Mouse (Mus musculus): ENCODE results near the gene Wnt7b. TPM values are rescaled to one million over a fixed set of nuclear protein-coding genes. Genes with fewer than 3 reads are reported as not detected.
A peak's percentile ranks its signal among the peaks of the same experiment; 100 is the strongest.

Wnt7b gene
- total RNA-seq, 2 experiments from 2014 or later = not detected

DNA sequence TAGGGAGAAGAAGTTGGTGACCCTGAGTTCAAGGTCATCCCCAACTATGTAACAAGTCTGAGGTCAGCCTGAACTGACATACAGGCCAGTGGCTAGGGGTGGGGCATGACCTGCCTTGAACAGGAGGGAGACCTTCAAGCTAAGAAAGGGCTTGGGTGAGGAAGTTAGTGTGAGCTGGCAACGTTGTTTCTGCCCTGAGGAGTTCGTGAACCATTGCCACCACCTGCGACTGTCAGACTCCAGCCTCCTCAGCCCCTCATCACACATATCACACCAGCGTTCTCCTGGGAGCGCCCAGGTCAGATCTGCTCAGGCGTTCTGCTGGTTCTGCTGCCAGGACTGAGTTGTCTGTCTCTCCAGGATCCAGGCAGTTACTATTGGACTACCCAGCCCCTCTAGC lies 20.5 kb upstream of the Wnt7b start:
- no peak for ATAC-seq (replicated peaks; ENCODE audit: poor library complexity, severe bottlenecking)

DNA sequence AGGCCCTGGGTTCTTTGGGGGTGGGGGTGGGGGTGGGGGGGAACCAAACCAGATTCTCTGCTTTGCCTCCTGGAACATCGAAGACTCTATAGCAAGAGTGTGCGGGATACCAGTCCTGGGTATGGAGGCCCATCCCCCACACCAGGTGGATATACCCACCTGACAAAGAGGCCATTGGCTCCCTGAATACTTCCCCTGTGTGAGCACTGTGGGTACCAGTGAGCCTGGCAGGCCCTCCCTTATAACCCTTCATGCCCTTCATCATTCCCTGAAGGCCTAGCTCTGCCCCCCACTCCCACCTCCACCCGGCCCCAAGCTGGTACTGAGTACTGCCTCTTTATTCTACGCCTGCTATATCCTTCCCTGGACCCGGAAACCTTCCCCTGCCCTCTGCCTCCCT lies 19.7 kb upstream of the Wnt7b start:
- ATAC-seq (replicated peaks; ENCODE audit: poor library complexity, severe bottlenecking) = no peak

DNA sequence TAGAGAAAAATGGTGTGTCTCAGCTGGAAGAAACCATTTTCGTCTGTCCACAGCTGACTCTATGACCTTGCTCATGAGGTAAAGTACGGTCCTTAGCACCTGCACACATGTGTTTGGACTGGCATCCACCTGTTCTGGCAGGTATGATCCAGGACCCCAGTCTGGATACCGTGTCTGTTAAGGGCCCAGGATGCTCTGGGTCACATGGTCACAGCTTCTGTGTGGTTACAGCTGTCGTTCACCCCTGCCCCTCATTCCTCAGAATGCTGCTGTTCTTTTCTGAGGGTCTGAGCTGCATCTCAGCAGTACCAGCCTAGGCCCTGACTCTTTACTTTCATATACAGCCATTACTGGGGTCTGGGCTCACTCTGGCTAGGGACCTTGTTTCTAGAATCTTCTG lies 18.9 kb upstream of the Wnt7b start:
- ATAC-seq (replicated peaks; ENCODE audit: poor library complexity, severe bottlenecking) = no peak

DNA sequence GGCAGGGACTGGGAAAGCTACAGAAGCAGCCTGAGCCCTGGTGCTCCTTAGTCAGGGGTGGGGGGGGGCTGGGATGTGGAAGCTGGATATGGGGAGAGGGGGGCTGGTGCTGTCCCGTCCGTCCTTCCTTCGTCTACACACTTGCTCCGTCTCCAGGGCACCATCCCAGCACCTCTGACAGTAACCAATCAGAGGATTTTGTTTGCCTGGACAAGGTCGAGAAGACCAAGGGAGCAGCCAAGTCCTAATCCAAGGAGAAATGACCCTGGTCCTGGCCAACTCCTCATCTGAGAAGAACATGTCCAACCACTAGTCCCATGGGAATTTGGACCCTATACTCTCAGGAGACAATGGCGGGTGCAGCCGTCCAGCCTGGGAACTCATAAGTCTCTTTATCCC lies 18.4 kb upstream of the Wnt7b start:
- no peak for ATAC-seq (replicated peaks; ENCODE audit: poor library complexity, severe bottlenecking)

DNA sequence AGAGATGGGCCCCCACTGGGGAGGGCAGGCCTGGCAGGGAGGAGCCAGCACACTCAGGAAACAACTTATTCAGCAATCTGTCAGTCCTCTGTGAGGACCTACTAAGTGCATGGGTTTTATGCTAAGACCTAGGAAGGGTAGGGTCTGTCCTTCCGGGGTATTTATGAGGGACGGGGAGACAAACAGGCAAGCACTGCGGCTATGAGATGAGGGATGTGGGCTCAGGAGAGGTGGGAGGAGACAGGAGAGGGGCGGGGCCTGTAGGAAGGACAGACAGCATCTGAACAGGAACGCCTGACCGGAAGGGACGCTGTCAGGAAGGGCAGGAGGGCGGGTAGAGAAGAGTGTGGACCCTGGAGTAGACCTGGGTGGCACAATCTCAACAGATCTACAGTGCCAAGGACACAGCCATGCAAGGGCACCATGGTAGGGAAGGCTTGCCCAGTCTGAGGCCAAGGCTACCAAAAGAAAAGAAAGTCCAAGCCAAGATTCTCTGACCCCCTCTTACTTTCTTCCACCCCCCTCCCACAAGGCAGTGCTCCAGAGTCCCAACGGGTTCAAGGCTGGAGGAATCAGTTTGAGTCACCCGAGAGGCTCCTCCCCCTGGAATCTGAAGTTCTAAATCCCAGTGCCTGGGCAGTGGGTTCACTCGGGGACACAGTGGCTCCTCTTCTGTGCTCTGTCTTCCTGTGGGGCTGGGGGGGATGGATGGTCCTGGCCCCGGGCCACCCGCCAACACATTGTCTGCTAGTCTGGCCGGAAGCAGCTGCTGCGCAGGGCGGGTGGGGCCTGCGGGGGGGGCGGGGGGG lies 17.8 kb upstream of the Wnt7b start:
- ATAC-seq (replicated peaks; ENCODE audit: poor library complexity, severe bottlenecking) = peak; percentile 36

DNA sequence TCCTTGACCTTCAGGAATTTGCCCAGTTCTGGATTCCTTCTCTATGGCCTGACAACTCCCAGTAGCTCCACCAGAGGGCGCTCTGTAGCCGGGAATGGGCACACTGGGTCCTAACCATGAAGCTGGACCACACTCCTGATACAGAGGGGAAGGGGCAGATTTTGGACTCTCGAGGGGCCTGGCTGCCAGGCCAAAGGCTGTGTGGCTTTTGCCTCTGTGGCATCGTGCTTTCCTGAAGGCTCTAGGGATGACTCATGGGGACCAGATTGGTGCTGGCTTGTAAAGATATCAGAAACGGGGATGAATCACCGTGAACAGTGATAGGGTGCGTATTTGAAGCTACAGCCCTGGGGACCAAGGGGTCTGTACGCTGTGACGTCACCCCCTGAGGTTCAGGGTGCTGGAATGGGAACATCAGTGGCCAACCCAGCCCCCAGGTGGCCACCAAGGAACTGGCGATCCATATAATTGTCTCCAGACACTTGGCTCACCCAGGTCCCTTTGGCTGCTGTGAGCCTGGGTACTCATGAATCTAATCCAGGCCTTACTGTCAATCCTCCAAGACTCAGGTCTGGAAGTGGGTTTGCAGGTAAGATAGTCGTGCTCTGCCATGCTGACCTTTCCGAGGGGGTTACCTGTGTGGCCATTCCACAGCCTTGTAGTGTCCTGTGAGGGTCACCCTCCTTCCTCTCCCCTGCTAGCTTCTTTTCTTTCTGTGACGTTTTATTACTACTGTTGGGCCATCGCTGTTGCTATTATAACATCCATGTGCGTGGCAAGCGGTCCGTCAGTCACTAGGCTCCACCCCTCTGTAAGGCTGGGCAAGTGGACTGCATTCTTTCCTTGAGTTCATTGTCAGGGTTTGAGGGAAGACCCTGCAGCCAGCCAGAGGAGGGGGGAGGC lies 17.0 kb upstream of the Wnt7b start:
- ATAC-seq (replicated peaks; ENCODE audit: poor library complexity, severe bottlenecking) = peak; percentile 63

DNA sequence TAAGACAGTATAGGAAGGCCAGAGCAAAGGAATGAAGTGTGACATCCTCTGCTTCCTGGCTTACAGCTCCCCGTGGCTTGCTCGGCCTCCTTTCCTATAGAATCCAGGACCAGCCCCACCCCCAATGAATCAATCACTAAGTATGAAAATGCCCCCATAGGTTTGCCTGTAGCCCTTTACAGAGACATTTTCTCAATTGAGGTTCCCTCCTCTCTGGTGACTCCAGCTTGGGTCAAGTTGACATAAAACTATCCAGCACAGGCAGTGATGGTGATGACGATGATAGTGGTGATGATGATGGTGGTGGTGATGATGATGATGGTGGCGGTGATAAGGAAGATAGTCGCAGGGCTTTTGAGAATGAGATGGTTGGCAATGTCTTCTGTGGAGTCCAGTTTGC lies 16.2 kb upstream of the Wnt7b start:
- ATAC-seq (replicated peaks; ENCODE audit: poor library complexity, severe bottlenecking) = no peak

DNA sequence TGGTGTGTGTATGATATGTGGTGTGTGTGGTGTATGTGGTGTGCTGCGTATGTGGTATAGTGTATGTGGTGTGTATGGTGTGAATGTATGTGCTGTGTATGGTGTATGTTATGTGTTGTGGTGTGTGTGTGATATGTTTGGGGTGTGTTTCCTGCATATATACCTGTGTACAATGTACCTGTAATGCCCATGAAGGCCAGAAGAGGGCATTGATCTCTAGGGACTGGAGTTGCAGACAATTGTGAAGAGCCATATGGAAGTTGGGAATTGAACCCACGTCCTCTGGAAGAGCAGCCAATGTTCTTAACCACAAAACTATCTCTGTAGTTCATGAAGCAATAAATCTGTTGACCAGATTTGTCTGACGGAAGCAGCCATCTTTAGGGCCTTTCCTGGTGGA lies 15.1 kb upstream of the Wnt7b start:
- ATAC-seq (replicated peaks; ENCODE audit: poor library complexity, severe bottlenecking) = no peak

DNA sequence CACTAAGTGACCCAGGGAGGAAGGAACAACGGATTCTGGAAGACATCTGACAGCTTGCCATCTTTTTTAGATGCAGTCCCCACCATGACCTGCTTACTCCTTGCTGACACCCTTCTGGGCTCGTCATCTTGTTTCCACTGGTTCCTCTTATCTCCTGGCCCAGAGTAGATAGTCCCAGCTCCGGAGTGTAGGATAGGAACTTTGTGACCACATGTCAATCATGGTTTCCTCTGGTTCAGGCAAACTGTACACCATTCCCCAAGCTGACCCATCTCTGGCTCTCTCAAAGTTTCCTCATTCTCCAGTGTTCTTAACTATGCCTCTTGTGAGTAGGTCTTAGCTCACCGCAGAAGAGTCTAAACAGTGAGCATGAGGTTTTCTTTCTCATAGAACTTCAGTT lies 10.4 kb upstream of the Wnt7b start:
- no peak for ATAC-seq (replicated peaks; ENCODE audit: poor library complexity, severe bottlenecking)

DNA sequence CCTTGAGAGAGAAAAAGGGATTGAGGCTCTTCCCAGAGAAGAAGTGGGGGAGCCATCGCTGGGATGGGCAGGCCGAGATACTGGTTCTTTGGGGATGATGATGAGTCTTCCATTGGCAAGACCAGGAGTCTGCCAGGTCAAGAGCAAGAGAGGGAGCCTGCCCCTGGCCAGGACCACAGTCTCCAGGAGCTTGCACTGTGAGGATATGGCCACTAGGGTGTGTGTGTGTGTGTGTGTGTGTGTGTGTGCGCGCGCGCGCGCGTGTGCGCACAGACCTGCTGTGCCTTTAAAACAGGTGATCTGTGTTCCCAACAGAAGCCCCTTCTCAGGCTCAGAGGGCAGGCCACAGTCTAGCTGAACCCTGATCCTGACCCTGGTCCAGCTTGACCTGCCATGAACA lies 8.6 kb upstream of the Wnt7b start:
- ATAC-seq (replicated peaks; ENCODE audit: poor library complexity, severe bottlenecking) = no peak

DNA sequence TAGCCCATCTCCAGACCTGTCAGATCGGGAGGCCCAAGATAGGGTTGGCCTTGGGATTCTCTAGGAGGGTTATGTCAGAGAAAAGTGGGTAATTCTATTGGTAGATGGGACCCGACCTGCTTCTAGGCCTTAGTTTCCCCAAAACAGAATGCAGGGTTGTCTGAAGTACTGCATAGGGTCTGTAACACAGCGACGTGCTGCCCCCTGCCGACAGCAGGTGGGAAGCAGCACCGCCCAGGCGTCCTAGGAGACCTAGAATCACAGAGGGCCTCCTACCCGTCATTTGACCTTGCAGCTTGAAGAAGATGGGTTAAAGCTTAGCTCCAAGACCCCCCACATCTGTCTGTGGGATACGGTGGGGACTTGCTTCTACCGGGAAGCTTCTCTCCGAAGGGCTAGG lies 1.2 kb upstream of the Wnt7b start:
- peak; percentile 72 for ATAC-seq (replicated peaks; ENCODE audit: poor library complexity, severe bottlenecking)

DNA sequence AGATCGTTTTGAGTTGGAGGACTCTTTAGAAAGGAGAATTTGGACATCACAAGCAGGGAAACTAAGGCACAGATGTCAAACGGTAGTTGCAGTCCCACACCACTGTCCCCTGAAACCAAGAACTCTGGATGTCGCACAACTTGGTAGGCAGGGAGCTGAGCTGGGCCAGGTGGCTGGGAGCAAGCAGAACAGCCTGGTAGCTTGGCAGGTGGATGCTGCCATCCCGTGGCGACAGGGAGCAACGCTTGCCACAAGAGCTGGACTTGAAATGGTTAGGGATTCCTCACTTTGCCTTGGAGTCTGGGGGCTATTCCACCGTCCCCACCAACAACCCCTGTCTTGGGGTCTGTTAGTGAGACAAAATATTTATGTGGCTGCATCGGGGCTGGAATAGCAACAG lies 751 bp upstream of the Wnt7b start:
- peak; percentile 68 for ATAC-seq (replicated peaks; ENCODE audit: poor library complexity, severe bottlenecking)

DNA sequence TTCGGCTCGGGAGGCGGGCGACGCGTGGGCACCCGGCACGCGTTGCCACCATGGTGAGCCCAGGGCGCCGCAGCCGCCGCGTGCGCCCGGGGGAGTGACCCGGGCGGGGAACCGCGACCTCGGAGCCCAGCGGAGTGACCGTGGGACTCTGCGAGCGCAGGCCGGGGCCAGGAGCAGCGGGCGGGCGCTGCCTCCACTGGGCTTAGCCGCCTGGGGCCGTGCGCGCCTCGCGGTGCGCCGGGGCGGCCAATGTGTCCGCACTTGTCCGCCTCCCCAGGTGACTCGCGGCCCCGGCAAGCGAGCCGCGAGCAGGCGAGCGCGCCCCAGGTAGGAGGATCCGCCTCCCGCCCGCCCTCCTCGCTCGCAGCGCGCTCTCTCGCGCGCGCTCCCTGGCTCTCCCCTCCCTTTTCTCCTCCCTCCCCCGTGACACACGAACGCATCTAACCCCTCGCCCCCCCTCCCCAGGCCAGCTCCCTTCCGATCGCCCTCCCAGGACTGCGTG lies 659 bp downstream of the Wnt7b start:
- no peak for ATAC-seq (replicated peaks; ENCODE audit: poor library complexity, severe bottlenecking)

DNA sequence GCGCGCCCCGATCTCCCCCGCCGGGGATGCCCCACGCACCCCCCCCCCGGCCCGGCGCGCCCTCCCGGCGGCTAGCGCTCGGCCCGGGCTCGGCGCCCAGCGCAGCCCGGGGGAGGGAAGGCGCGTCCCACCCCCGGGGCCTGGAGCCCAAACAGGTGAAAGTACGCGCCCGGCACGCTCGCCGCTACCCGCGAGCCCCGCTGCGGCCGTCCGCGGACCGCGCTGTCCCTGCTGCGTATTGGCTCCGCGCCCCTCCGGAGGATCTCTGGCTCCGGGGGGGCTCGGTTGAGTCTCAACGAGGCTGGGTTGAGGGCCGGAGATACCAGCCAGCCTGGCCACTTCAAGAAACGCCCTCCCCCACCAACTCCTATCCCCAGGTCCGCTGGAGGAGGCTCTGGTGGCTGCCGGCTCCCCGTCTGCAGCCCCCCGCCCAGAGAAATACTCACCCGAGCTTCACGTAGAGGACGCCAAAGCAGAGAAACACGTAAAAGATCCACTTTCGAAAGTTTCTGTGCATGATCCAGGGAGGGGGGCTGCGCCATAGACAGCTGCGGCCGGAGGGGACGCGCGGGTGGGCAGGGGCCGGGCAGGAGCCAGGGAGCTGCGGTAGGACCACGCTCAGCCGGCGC lies 1.2 kb downstream of the Wnt7b start:
- ATAC-seq (replicated peaks; ENCODE audit: poor library complexity, severe bottlenecking) = no peak

DNA sequence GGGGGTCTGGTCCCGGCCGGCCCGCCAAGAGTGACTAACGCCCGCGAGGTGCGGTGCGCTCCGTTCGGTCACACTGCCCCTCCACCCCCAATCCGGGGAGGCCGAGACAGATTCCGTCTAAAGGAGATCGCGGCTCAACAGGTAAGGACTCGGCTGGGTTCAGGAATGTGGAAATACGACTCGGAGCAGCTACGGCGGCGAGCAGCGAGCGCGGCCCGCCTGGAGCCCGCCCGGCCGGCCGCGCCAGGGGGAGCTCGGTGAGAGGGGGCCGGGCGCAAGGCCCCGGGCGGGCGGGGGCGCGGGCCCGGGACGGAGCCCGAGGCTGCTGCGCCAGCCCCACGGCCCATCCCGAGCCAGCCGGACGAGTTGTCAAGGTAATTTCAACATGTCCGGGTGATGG lies 1.8 kb downstream of the Wnt7b start:
- no peak for ATAC-seq (replicated peaks; ENCODE audit: poor library complexity, severe bottlenecking)

DNA sequence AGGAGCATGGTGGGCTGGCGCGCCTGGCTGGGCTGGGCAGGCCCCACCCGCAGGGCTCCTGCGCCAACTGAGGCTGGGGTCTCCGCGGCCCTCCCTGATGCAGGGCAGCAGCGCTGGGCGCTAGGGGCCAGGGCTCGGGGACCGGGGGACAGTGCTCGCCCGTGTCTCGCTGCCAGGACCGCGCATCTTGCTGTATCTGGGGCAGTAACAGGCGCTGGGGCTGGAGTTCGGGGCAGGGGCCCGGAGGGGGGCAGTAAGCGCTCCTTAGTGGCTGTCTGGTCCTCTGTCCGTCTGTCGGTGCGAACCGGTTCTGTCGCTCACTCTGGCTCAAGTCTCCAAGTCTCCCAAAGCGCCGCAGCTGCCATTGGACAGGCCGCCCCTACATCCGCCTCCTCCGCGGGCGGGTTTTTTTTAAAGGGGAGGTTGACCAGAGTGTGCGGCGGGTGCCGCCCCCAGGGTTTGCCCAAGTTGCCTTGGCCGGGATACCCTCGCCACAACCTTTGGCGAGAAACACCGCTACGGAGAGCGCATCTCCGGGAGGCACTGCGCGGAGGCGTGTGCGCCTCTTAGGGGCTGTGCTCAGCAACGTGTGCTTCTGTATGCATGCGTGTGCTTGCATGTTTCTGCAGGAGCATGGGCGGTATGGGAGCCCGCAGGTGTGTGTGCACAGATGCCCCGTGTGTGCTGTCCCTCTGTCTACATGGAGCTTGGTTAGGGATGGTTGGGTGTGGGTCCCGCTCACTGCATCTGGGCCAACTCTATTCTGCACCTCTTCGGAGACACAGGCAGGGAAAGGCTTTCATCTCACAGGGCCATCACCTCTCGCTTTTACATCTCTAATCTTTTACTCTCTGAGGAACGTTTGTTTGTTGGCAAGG lies 4.5 kb downstream of the Wnt7b start:
- ATAC-seq (replicated peaks; ENCODE audit: poor library complexity, severe bottlenecking) = no peak

DNA sequence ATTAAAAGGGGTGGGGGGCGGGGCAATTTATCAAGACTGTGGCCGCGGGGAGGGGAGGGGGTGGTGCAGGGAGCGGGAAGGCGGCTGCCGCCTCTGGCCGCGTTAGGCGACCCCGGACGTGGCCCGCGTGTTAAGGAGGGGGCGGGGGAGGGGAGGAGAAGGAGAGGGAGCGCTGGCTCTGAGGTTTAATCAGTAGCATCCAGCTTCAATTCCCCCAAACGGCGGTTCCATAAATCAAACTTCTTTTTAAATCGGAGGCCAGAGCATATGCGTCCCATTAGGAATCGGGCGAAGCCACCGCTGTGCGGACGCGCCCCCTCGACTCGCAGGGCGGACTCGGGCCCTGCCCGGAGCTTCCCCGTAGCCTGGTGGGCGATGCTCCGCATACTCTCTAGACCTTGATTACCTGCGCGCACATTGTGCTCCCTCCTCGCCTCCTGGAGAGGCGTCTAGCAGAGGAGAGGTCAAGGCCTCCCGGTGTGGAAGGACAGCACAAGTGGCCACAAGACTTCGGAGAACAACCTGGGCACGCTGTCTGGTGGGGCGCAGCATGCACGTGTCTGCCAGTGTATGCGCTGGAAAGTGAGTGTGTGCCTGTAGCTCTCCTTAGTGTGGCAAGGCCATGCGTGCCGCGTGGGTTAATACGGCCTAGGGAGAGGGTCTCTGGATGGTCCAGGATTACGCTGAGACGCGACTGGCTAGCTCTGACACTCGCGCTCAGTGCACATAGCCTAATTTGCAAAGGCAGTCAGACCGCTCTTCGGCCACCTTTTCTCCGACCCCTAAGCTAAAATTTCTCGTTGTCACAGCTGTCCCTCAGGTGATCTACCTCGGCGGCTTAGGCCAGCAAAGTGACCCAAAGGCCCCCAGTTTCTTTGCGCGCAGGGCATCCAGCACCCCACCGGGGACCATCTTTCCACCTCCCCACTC lies 5.5 kb downstream of the Wnt7b start:
- no peak for ATAC-seq (replicated peaks; ENCODE audit: poor library complexity, severe bottlenecking)

DNA sequence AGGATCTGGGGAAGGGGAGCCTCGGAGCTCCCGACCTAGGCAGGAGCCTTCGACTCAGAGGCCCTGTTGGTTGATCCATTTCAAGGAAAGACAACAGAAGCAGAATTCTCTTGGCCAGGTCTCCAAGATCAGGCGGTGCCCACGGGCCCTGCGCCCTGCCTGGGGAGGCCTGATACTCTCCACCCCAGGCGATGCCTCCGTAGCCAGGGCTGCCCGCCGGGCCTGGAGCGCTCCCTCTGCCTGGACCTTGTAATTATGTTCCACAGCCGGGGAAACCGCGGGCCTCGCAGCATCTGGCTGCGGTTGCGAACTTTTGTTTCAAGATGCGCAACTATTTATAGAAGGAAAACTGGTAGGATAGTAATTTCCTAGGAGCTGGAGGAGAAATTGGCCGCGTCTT lies 6.2 kb downstream of the Wnt7b start:
- ATAC-seq (replicated peaks; ENCODE audit: poor library complexity, severe bottlenecking) = no peak

DNA sequence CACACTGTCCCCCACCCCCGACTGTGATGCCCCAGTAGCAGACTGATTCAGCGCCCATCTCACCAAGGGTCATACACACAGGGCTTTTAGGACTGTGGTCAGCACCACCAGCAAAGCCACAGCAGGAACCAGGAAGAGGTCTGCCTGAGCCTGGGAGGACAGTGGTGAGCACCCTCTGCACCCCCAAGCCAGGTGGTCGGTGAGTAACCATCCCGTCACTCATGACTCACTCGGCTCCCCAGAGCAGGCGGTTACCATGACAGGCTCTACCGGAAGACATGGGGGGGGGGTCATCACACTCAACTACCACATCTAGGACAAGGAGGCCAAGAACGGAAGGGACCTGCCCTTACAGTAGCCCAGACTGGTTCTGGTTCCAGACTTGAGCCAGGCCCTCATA lies 7.7 kb downstream of the Wnt7b start:
- ATAC-seq (replicated peaks; ENCODE audit: poor library complexity, severe bottlenecking) = no peak
